Mouse (Mus musculus): ENCODE results near the gene Ttyh2.

Gene Ttyh2

DNA sequence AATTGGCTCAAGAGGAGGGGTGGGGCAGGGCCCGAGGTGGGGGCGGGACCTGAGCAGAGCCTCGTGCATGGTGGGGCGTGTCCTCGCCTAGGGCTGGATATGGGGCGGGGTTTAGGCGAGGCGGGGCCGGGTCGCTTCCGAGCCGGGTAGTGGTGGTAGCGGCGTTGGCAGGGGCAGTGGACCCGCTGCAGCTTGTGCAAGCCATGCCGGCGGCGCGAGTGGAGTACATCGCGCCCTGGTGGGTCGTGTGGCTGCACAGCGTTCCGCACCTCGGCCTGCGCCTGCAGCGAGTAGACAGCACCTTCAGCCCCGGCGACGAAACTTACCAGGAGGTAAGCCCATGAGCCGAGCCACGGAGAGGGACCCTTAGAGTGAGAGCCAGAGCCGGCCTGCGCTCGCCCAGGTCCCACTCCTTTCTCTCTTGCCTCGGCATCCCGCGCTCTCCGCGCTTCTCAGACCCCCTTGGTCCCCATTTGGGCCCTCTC lies at the start of gene Ttyh2:
Gene Ttyh2, plus strand, starts transcription at position 91 of the 485 bp plus-strand sequence.
- in situ Hi-C loops (cut with MboI; ENCODE audit: low sequenced_read_pairs): no loop called here

GRCm38 (mm10) chr11:114626071-114626690 lies 49.0 kb upstream of the Ttyh2 start:
- in situ Hi-C loops (cut with MboI; ENCODE audit: low sequenced_read_pairs): no loop called here

DNA sequence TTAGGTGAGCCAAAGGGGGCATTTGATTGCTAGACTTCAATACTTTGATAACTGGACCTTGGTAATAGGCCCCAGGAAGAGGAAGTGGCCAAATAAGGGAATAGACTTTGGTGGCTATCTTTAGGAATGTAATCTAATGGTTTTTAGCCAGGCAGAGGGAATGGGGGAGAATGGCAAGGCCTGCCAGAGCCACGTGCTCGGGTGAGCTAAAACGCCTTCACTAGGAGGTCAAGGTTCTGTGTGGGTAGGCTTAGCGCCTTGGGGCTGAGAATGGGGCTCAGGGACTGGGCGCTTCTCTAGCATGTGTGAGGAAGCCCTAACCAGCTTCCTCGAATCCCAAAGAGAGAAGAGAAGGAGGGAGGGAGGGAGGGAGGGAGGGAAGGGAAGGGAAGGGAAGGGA lies 48.2 kb upstream of the Ttyh2 start:
- in situ Hi-C loops (cut with MboI; ENCODE audit: low sequenced_read_pairs): no loop called here

DNA sequence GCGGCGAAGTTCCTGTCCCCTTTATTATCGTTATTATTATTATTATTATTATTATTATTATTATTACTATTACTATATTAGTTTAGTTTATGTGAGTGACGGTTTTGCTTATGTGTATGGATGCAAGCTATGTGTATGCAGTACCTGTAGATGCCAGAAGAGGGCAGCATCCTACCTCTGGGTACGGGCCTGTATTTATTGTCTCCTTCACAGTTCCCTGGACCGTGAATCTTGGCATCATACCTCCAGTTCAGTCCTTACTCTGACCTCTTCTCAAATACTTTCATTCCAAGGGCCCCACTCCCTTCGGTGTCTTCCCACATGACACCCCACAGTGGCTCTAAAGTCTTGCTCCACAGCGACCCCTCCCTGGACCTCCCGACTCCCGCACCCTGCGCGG lies 47.2 kb upstream of the Ttyh2 start:
- in situ Hi-C loops (cut with MboI; ENCODE audit: low sequenced_read_pairs): no loop called here

GRCm38 (mm10) chr11:114630044-114630443 lies 45.2 kb upstream of the Ttyh2 start:
- in situ Hi-C loops (cut with MboI; ENCODE audit: low sequenced_read_pairs): loop anchor here (10.0 kb wide), 1 partner anchor 765 kb away; no protein-coding TSS in a partner anchor

GRCm38 (mm10) chr11:114632266-114632665 lies 43.0 kb upstream of the Ttyh2 start:
- in situ Hi-C loops (cut with MboI; ENCODE audit: low sequenced_read_pairs): loop anchor here (10.0 kb wide), 1 partner anchor 767 kb away; no protein-coding TSS in a partner anchor

GRCm38 (mm10) chr11:114636292-114636691 lies 38.9 kb upstream of the Ttyh2 start:
- in situ Hi-C loops (cut with MboI; ENCODE audit: low sequenced_read_pairs): loop anchor here (10.0 kb wide), 1 partner anchor 771 kb away; no protein-coding TSS in a partner anchor

DNA sequence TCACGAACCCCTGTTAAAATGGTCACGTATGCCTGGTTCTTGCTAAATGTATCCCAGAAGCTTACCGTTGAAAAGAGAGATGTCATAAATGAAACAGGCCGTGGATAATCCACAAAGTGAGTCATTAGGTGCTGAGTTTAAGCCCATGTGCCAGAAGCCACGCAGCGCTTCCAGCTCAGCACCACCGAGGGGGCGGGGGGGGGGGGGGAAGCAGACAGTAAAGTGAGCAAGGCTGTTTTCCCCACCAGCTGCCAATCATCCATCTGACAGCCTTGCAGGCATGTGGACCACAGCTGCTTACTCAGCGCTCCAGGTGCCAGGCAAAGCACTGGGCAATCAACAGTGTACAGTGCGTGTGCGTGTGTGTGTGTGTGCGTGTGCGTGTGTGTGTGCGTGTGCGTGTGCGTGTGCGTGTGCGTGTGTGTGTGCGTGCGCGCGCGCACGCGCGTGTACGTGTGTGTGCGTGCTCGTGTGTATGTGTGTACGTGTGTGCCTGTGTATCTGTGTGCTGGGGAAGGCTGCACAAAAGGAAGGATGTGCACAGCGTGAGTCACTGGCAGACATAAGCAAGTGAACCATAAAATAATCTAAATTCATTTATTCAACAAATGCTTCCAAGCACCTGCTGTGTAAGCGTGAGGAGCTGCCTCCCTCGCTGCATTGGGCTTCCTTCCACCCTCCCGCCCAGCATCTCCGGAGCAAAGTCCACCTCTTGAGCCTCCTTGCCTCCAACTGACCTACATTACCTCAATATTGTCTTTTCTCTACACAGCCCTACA lies 38.3 kb upstream of the Ttyh2 start:
- in situ Hi-C loops (cut with MboI; ENCODE audit: low sequenced_read_pairs): loop anchor here (10.0 kb wide), 1 partner anchor 772 kb away; no protein-coding TSS in a partner anchor

GRCm38 (mm10) chr11:114638647-114639290 lies 36.5 kb upstream of the Ttyh2 start:
- in situ Hi-C loops (cut with MboI; ENCODE audit: low sequenced_read_pairs): loop anchor here (10.0 kb wide), 1 partner anchor 774 kb away; no protein-coding TSS in a partner anchor

DNA sequence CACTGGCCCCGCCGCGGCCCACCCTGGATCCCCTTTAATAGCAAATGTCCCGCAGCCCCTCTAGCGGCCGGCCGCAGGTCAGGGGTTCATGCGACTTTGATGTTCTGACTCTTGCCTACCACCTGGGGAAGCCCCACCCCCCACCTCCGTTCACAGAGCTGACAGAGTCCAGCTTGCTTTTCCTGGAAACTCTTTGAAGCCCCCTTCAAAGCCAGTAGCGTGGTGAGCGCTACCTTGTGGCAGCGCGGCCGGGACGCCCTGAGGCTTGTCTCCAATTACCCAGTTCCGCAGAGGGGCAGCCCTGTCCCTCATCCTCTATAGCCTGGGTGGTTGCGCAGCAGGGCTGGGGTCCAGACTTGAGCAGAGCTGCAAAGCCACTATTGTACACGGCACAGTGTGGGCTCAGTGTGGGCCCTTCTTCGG lies 35.5 kb upstream of the Ttyh2 start:
- in situ Hi-C loops (cut with MboI; ENCODE audit: low sequenced_read_pairs): loop anchor here (10.0 kb wide), 1 partner anchor 775 kb away; no protein-coding TSS in a partner anchor

DNA sequence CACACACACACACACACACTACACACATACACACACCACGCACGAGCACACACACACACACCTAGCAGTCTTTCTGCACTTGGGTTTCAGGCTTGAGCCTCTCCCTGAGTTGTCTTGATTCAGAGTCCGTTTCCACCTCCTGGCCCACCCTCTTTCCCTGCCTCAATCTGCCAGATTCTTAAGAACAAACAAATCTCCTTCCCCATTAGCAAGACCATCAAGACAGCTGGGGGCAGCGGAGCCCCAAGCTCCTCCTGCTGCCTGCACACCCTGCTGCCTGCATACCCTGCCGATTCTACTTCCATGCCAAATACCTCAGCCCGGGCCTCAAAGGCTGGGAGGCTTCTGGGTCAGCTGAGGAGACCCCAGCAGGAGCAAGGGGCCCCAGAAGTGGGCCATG lies 34.6 kb upstream of the Ttyh2 start:
- in situ Hi-C loops (cut with MboI; ENCODE audit: low sequenced_read_pairs): no loop called here

GRCm38 (mm10) chr11:114641136-114641535 lies 34.1 kb upstream of the Ttyh2 start:
- in situ Hi-C loops (cut with MboI; ENCODE audit: low sequenced_read_pairs): no loop called here

GRCm38 (mm10) chr11:114642184-114642583 lies 33.0 kb upstream of the Ttyh2 start:
- in situ Hi-C loops (cut with MboI; ENCODE audit: low sequenced_read_pairs): no loop called here

GRCm38 (mm10) chr11:114642926-114643325 lies 32.3 kb upstream of the Ttyh2 start:
- in situ Hi-C loops (cut with MboI; ENCODE audit: low sequenced_read_pairs): no loop called here

DNA sequence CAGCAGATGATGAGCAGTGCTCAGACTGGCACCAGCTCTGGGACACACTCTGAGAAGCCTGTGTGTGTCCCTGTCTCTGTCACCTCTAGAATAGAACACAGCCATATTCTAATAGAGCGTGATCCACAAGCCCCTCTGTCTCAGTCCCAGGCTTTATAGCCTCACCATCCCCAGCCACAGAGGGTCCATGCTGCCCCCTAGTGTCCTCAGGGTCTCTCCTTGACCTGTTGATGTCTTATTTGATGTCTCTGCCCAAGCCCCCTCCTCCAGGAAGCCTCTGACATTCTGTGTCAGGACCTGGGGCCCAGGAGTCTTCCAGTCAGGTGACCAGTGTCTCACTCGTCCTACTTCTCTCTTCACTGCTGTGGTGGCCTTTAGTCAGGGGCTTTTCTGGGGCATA lies 31.1 kb upstream of the Ttyh2 start:
- in situ Hi-C loops (cut with MboI; ENCODE audit: low sequenced_read_pairs): no loop called here

GRCm38 (mm10) chr11:114649510-114649909 lies 25.7 kb upstream of the Ttyh2 start:
- in situ Hi-C loops (cut with MboI; ENCODE audit: low sequenced_read_pairs): no loop called here

- in situ Hi-C loops (cut with MboI; ENCODE audit: low sequenced_read_pairs): loop anchor here (25.0 kb wide), 1 partner anchor 965 kb away; the partner anchor contains the start of genes D11Wsu47e and Fam104a
Observed at GRCm38 (mm10) chr11:114652531-114652930, 22.7 kb upstream of the Ttyh2 start.

GRCm38 (mm10) chr11:114653664-114654063 lies 21.6 kb upstream of the Ttyh2 start:
- in situ Hi-C loops (cut with MboI; ENCODE audit: low sequenced_read_pairs): loop anchor here (25.0 kb wide), 1 partner anchor 966 kb away; the partner anchor contains the start of genes D11Wsu47e and Fam104a

DNA sequence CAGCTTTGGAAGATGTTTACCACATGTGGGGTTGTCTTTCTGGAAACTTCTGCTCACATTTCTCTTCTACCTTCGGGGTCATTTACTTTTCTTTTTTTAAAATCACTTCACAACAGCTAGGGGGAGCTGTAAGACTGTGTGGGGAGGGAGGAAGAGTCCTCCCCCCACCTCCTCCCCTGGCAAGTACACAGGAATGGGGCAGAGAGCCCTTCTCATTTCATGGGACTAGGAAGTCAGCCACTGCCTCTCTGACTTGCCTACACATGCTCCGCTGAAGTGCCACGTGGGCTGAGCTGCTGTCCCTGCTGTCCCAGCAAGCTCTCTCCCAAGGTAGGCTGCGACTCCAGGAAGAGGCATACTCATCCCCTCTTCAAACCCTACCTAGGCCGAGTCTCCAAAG lies 20.7 kb upstream of the Ttyh2 start:
- in situ Hi-C loops (cut with MboI; ENCODE audit: low sequenced_read_pairs): loop anchor here (25.0 kb wide), 1 partner anchor 967 kb away; the partner anchor contains the start of genes D11Wsu47e and Fam104a

DNA sequence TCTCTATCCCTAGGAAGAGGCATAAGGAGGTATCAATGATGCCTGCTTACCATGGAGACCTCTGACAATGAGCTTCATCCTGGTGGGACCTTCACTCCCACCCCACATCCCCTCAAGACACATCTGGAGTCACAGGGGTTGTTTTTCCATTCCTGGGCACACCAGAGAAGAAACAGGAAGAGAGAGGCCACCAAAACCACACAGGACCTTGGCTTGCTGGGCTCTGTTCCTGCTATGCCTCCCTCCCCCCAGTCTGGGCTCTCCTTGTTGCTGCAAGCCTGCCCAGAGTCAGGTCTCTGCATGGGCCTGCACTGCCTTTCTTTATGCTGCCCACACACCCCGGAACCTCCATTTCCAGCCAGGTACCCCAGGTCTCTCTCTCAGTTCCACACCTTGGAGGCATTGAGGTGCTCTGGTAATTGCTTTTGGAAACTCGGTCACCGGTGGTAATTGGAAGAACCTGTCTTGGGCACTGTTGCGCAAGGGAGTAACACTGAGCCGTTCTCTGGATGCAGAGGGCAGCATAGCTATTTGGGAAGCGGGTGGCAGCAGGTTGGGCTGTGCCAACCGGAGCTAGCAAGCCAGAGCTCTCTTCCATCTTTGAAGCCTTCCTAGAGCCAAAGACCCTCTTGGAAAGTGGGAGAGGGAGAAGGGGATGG lies 19.8 kb upstream of the Ttyh2 start:
- in situ Hi-C loops (cut with MboI; ENCODE audit: low sequenced_read_pairs): loop anchor here (25.0 kb wide), 1 partner anchor 968 kb away; the partner anchor contains the start of genes D11Wsu47e and Fam104a

All from CH12F3 (cell line).